Mouse (Mus musculus): ENCODE measurements around the gene Stip1.
"Not testable (repeated sequence)": the region's sequence is repeated elsewhere in the genome, so short reads cannot be mapped to it uniquely, and the experiment has no call there.

Gene Stip1

DNA sequence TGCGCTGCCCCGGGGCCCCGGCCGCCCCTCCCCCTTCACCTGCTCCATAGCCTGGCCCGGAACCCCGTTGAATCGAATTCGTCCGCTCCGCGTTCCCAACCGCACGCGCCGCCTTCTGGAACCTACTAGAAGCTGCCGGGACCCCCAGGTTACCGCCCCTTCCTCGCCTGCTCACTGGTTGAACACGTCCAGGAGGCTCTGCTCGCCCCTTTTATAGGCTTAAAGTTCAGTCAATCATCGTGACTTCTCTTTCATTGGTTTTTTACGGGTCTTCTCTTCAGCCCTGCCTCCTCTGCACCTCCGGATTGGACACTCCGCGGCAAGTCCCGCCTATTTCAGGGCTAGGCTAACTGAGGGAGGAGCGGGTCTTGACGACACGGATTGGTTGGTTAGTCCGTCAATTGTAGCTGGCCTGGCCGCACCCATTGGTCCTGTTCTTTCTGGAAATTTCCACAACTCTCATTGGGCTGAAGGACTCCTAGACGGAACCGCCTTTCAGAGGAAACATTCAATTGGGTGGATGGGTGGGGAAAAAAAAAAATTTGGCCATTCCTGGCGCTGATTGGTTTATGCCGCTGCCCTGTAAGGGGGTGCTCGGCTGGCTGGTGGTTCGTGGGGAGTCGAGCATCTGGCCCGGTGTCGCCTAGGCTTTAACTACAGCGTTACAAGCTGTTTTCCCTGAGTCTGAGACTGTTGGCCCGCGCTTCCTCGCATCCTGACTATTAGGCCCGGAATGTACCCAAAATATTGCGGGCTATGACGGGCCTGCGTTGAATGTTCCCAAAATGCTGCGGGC, at the start of gene Stip1:
Stip1 (minus strand) TSS at position 127 of the 796 bp plus-strand sequence.
- DNase-seq (ENCODE audit: low read depth, low spot score): peak; percentile 99

DNA sequence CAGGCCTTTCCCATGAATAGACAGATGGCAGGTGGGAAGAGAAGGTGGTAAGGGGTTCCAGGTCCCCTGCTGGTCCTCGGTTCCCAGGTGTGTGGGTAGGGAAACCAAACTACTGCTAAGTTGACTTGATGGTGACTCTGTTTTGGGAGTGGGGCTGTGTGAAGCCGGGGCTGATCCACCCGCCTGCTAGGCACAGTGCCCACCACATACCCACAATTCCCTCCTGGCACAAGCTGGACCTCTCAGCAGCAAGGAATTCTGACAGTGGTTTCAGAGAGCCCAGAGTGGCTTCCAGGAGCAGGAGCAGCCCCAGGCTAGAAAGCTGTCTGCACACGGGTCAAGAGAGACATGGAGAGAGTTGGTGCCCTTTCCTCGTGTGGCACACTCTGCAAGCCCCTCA, 49.3 kb upstream of the Stip1 start:
- no peak for DNase-seq (ENCODE audit: low read depth, low spot score)

DNA sequence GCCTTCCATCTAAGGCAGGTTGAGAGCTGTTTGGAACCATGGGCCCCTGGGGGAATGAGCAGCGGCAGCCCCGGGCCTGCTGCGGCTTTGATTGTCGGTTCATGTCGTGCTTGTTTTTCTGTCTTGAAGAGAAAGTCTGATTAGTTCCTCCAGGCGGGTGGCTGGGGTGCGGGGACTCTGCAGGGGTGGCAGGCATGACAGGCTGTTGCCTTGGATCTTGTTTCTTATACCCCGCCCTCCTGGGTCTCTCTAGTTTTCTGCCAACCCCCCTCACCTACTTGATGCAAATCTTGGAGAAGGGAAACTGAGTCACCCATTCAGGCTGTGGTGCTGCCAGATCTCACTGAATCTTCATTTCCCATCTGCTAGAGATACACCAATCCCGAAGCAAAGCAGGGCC, 48.8 kb upstream of the Stip1 start:
- DNase-seq (ENCODE audit: low read depth, low spot score): no peak

DNA sequence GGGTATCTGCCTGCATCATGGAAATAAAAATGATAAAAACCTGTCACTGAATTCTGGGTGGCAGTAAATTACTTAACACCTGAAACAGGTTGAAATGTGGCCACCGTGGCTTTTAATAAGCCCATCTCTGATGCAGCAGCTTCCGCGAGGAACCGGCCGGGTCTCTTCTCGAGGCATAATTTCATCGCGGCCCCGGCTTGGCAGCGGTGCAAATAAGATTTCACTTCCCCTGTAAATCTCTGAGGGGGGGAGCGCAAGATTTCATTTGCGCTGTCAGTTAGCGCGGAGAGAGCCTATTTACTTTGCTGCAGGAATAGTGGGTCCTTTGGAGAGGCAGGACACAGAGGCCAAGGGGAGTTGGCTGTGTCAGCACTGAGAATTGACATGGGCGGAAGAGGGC, 45.0 kb upstream of the Stip1 start:
- DNase-seq (ENCODE audit: low read depth, low spot score): no peak

DNA sequence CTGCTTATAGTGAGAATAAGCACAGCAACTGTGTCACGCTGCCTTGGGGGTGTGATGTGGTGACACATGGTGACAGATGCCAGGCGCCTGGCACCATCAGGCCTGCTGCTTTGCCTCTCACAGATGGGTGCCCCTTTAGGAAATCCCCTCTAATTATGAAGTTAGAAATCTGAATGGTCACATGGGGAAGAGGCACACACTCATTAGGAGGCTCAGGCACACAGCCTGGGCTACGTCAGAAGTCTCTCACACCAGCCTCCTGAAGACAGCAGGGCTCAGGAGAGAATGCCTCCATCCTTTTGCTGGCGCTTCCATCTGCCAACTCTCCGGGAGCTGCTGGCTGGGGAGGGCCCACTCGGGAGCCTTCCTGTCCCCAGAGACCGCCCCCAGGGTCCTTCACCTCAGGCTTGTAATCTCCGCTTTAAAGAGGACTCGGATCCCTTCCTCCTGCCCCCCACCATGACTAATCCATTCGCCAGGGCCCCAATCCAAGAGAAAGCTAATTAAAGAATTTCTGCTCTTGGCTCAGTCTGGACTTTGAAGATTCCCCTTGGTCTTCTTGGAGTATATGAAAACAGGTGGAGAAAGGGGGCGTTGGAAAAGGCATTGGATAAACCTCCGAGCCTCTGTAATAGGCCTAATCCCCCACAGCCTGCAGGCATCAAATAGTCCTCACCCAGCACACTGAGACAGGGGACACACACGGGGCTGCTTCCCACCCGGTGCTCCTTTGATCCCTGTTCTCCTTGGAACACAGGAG, 43.4 kb upstream of the Stip1 start:
- DNase-seq (ENCODE audit: low read depth, low spot score): no peak

DNA sequence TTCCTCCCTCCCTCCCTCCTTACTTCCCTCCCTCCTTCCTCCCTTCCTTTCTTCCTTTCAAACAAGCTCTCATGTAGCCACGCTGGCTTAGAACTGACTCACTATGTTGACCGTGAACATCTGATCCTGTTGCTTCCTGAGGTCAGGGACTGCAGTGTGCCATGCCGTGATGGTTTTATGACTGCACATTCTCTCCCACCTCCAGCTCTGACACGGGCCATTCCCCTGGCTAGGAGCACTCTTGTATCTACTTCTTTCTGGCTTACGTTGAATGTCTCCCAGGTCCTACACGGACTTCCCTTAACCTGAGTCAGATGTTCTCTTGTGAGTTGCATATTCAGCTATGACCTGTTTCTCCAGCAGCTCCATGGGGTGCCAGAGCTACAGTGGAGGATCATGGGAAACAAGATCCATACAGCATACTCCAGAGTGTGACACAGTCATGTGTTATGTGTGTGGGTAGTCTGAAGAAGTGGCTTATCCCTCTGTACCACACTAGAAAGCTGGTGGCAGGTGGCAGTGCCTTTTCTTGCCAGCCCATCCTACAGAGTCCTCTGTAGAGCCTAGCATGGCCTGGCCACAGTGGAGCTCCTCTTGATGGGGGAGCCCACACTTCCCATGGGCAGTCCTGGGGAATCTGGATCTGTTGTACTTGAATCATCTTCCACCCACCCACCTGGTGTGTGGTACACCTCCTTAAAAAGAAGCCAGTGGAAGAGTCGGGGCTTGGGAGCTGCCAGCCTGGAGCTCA, 41.9 kb upstream of the Stip1 start:
- DNase-seq (ENCODE audit: low read depth, low spot score): no peak

DNA sequence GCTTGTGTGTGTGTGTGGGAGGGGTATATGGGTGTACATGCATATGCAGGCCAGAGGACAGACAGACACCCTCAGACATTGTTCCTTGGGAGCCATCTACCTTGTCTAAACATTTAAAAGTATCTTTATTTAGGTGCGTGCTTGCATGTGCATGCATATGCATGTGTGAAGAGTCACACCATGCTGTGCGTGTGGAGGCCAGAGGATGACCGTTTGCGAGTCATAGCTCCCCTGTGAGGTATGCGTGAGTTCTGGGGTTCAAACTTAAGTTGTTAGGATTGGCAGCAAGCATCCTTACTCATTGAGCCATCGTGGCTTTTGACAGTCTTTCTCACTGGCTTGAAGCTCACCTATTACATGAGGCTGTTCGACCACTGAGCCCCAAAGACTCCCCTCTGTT, 38.5 kb upstream of the Stip1 start:
- no peak for DNase-seq (ENCODE audit: low read depth, low spot score)

DNA sequence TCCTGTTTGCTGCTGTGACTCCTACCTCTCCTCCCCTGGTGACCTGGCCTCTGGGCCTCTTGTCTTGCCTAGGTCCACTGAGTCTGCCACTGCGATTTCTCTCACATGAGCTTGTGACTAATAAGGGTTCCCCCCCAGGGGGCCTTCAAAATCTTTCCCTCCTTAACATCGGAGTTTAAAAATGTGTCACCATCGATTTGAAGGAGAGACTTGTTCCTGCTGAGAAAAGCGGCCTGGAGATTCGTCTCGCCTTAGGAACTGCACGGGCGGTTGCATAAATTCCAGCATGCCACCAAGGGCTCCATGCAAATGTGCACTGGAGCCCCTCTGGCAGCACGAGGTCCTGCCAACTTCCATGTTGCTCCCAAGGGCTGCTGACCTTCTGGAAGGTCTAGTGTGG, 37.9 kb upstream of the Stip1 start:
- DNase-seq (ENCODE audit: low read depth, low spot score): no peak

DNA sequence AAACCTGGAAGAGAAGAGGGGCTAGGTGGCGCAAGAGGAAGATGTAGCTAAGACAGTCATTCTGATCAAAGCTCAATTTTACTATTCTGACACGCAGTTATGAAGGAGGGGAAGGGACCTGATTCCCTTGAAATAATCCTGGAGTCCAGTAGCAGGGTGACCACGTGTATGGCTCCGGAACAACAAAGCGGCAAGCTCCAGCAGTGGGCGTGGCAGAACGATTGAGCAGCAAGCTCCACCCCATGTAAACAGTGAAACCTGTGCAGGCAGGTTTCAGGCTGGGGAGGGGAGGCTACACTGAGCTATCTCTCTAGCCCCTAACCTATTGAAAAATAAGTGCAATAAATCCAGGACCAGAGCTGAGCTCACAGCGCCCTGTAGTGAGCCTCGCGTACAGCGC, 35.6 kb upstream of the Stip1 start:
- DNase-seq (ENCODE audit: low read depth, low spot score): not testable (repeated sequence)

DNA sequence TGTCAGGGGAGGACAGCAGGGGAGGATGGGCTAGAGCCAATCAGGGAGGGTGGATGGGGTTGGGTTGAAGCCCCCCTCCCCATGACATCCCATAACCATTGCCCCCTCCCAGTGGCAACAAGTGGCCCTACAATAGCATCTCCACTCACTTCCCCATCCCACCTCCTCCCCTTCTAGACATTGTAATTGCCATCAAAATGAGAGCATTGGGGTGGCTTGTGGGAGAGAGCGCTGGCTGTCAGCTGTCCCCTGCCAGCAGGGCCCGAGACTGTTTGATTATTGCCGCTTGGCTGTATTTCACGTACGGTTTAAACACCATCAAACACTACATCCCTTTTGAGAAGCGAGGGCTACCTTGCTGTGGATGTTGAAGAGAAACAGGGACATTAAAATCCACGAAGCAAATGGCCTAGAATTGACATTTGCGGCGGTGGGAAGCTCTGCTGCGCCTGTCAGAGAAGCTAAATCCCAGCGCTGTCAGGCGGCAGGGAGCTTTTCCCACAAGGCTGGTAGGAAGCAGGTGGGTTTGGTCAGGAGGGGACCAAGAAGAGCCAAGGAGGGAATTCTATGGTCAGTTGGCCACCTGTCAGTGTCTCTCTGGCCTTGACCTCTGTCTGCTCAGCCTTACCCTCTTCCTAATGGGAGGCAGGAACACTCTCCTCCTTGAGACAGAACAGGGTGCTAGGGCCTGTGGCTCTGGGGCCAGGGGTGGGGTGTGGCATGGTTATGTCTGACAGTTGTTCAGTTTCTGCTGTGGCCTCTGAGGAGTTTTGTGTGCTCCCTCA, 34.4 kb upstream of the Stip1 start:
- no peak for DNase-seq (ENCODE audit: low read depth, low spot score)

DNA sequence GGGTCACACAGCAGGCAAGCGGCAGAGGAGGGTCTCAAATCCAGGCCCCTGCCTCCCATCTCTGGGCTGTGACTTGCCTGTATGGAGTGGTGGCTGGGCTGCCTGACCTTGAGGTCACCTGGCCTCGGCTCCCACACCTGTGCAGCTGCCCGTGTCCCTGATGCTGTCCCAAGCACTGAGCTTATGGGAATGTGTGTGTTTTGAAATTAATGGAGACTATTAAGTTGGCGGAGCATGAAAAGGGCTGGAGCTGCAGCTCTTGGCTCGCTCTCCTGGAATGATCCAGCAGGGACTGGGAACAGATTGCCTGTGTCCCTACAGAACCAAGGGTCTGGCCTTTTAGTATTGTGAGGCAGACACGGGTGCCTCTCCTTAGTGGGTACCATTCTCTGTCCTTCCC, 32.5 kb upstream of the Stip1 start:
- DNase-seq (ENCODE audit: low read depth, low spot score): no peak

DNA sequence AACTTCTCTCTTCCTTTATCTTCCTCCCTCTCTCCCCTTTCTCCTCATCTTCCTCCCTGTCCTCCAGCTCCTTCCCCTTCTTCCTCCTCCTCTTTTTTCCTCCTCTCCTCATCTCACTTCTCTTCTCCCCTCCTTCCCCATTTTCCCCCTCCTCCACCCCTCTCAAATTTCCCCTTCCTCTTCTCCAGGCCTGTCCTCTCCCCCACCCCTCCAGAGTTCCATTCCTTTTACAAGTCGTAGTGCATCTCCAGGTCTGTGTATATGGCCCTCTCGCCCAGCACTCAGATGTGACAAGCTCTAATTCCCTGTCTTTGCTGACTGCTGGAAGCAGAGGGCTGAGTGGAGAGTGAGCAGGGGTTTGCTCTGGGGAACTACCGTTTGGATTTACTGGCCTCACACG, 31.0 kb upstream of the Stip1 start:
- DNase-seq (ENCODE audit: low read depth, low spot score): no peak

DNA sequence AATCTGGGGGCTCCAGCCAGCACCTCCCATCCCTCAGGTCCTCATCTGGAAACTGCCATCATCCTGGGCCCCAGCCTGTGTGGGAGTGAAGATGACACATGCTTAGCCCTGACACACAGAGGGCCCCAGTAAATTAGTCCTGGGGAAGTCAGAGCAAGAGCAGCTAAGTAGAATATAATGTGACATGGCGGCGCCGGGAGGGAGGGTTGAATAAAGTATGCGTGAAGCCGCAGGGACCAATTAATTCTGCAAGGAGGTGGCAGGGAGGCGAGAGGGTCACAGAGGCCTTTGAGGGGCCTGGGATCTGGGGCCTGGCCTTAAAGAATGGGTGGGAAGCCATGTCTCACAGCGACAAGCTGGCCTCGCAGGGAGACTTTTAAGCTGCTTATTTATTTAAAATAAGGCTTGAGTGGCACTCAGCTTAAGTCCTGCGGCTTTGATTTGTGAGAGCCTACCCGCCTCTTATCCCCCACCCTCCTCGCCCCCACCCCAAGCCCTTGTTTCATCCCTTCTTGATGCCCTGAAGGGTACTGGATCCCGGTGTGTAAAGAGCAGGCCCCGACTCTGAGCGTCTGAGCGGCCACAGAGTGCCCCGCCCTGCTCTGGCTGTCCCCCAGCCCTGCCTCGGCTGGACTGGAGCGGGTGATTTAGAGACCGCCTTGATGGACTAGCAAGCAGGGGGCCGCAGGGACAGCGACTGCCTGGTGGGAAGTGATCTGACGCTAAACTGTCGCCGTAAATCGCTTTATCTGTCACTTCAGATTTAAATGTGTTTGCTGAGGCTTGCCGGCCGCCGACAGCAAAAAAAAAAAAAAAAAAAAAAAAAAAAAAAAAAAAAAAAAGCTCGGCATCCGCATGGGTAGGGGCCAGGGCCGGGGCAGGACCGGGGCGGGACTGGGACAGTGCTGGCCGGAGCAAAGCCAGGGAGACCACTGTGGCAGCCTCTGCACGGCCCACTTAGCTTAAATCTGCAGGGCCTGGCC, 30.3 kb upstream of the Stip1 start:
- DNase-seq (ENCODE audit: low read depth, low spot score): no peak

DNA sequence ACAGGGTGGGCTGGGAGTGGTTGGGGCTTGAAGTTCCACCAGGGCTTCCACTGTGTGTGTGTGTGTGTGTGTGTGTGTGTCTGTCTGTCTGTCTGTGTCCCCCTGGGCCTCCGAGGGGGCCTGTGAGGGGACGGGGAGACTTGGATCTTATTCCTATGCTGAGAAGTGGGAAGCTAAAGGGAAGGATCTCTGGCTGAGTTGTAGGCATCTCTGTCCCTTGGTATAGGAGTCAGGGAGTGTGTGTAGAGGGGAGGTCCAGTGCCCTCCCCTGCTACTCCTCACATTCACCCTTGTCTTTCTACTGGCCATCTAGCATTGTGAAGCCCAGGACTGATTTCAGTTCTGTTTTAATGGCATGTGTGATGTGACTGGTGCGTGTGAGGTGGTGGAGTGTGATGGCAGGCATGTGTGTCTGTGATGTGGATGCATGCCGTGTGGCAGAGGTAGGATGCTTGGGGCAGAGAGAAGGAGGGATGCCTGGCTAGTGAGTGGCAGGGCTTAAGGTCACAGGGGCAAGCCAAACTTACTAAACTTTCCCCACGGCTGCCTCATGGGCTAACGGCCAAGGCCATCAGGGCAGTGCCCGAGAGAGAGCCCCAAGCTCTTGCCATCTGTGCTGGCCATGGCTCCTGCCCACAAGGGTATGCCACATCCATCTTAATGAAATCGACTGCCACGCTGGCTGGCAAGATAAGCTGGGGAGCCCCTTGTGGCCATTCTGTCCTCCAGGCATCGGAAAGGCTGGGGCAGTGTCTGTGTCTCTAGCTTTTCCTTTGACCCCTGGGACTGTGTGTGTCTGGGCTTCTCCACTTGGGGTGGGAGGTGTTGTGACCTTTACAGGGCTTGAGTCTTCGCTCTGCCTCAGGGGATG, 29.1 kb upstream of the Stip1 start:
- no peak for DNase-seq (ENCODE audit: low read depth, low spot score)

DNA sequence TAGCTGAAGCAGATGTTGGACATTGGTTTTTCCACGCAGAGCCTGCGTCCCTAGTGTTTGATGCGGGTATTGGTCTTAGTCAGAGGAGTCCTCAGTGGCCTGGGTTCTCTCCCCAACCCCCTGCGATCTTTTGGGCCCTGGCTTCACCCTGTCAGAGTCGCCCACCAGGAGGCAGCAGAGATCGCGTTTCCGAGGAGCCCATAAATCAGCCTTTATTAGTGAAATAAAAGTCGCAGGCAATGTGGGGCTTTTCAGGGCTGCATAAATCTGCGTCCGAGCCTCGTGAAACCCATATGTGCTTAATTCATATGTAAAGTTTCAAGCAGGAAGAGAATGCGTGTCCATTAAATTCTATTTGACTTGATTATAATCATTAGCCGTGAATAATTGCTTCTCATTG, 28.4 kb upstream of the Stip1 start:
- DNase-seq (ENCODE audit: low read depth, low spot score): no peak

DNA sequence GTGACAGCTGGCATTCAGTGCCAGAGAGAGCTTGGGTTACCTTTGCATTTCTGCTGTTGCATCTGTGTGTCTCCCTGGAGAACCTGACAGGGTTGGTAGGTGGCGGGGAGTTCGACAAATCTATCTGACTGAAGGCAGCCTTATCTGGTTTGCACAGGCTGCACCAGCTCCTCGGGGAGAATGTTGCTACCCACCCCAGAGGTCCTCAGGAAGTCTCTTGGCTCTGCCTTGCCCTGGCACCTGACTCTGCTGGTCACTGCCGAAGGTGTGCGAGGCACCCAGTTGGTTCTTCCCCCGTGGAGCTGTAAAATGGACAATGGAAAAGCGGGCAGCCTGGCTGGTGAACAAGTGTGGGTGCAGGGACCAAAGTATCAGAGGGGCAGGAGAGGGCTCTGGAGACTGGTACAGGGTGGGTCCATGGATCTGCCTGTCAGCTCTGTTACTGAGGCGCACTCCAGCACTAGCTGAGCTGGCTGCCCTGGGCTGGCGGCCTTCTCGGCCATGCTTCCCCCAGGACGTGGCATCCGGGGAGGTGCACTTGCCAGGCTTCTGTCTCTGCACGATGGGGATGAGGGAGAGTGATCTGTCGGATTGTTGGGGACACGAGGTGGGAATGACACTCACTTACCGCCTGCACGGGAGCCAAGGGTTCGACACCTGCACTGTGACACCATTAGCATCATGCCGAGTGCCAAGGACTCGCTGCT, 27.7 kb upstream of the Stip1 start:
- DNase-seq (ENCODE audit: low read depth, low spot score): no peak

DNA sequence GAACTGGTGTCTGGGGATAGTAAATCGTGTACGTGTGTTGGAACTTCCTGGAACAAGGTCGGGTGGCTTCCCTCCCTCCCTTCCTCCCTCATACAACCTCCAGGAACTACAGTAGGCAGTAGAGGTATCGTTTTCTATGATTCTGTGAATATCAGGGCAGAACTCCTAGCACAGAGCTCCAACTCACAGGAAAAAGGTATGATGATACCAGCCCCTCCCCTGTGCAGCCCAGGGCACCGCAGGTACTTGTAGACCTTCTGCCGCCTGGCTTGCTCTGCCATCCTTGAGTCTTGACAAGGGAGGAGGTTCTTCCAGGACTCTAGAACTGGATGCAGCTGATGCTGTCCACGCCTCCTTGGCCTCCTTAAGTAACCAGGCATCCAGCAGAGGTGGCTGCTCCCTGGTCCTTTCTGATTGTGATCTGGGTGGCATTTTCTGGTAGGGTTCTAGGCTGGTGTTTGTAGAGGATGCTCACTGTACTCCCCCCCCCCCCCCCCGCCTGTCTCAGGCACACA, 27.1 kb upstream of the Stip1 start:
- DNase-seq (ENCODE audit: low read depth, low spot score): no peak

DNA sequence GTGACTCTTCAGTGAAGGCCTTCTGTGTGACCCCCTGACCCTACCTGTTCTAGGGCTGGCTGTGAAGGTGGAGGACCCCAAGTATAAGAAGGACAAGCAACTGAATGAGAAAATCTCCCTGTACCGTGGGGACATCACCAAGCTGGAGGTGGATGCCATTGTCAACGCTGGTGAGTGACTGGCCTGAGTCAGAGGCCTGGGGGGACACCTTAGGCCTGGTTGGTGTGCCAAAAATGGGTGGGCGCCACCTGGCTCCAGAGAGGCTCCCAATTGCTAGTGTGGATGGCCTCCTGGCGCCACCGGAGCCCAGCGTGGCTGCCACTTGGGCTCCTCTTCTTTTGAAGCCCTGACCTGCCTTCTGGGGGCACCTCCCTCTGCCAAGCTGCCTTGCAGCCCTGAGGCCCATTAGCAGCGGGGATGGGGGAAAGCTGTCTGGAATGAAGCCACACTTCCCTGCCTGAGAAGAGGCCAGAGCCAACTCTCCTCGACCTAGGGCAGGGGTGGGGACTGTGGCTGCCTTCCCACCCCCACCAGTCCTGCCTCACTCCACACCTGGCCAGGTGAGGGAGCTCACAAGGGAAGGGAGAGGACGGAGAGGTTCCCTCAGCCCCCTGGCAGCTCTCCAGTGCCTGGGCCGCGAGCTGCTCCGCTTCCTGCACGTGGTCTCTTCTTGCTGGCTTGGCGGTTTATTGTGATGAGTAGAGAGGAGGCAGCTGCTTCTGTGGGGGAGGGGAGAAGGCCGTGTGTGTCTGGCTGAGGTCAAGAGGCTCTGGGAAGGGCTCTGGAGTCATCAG, 26.5 kb upstream of the Stip1 start:
- DNase-seq (ENCODE audit: low read depth, low spot score): no peak
